Mouse (Mus musculus) lung, postnatal 25 days (tissue): ENCODE data around the gene Fmo3.
A peak's percentile ranks its signal among the peaks of the same experiment; 100 is the strongest.

Experiments used
- DNase-seq: peaks from one replicate; pipeline ENCODE4 v3.0.0; 2022; ENCODE audit warnings: low spot score

Fmo3 gene

DNA sequence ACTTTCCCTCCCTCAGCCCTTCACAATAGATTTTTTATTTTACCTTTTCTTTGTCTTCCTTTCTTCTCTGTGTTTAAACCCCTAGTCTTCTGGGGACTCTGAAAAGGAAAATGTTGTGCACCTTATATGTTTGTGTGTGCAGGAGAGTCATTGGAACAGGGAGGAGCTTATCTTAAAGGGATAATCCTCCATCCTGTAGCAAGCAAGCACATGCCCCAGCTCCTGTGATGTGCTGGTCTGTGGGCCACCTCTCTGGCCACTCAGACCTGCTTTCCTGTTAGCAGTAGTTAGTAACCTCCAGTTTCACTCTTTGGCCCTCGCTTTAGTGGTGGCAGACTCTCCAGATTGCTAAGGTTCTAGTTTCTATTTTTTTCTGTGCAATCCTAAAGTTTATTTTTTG lies at the start of gene Fmo3:
Gene Fmo3 (minus strand): TSS at position 101 of the 400 bp plus-strand sequence.
- DNase-seq: no peak

- no peak for DNase-seq
These were observed 38.7 kb upstream of the Fmo3 start for GRCm38 (mm10) chr1:163023075-163023474.

GRCm38 (mm10) chr1:163009220-163009619 lies 24.9 kb upstream of the Fmo3 start:
- DNase-seq: peak; percentile 46

GRCm38 (mm10) chr1:163003496-163003895 lies 19.2 kb upstream of the Fmo3 start:
- no peak for DNase-seq

DNA sequence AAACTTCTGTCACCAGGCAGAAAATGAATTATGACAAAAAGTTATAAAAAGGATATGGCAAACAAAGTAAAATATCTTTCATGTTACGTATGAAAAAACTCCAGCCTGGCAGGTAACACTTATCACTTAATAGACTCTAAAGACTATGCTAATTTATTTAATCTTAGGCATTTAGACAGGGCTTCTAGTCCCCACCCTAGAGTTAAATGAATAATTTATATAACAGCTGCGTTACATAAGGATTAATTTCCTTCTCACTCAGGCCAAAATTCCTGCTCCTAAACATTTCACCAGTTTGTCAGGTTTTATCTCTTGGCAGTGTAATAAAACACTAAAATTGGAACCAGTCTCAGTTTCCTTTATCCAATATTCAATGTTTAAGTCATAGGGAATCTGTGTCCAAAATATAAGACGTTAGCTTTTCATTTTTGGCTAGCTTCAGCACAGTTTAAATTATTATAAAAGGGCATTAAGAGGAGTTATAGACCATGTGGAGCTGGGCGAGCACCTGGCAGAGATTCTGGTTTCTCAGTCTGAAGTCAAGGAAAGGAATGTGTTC lies 17.0 kb upstream of the Fmo3 start:
- DNase-seq: no peak

DNA sequence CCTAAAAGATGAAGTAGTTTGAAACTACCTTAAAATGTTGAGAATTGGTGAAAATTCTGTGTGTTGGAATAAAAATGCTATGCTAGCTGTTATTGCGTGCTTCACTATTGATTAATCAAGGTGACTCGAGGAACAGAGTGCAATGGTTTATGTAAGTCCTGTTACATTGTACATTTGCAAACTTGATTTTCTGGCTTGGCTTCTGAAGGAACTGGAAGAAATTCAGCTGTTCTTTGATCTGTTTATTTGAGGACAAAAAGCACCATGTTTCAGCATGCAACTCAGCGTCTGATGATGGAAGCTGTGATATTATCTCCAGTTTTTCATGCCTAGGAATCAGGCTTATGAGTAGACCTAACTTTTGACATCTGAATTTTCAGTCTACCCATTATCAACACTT lies 3.2 kb upstream of the Fmo3 start:
- no peak for DNase-seq

DNA sequence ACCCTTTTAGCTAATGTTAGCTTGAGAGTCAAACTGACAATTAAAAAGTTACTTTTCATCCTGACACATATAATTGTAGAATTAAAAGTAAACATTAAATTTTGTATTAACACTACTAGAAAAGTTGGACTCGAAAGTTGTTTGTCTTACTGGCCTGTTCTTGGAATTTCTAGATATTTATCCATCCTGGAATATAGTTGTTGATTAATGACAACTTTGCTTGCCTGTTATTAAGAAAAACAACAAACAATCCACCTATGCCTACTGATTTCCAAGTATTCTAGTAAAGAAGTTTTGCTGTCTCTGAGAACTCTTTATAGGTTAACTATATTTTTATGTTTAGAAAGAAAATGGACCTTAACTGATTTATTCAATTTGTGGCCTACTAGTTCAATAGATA lies 2.4 kb upstream of the Fmo3 start:
- DNase-seq: no peak

GRCm38 (mm10) chr1:162986121-162986748 lies 1.9 kb upstream of the Fmo3 start:
- DNase-seq: peak; percentile 41

GRCm38 (mm10) chr1:162963556-162963955 lies 20.8 kb downstream of the Fmo3 start:
- DNase-seq: peak; percentile 21

DNA sequence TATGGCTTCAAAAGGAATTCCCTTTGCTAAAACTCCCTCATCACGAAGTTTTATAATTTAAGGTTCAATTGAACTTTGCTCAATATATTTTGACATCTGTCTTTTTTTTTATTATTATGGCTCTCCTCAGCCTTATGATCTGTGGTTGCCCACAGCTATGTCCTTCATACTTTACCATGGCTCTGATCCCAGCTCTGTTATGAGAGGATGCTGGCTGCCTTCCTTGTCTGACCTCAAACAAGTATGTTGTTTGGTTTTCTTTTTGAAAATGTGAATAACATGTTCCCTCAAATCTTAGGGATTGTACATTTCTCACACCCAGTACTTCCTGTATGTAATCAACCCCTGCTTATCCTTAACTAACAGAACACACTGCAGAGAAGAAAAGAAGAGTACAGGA lies 26.9 kb downstream of the Fmo3 start:
- DNase-seq: peak; percentile 36

GRCm38 (mm10) chr1:162953079-162953478 lies 31.2 kb downstream of the Fmo3 start:
- DNase-seq: peak; percentile 49

DNA sequence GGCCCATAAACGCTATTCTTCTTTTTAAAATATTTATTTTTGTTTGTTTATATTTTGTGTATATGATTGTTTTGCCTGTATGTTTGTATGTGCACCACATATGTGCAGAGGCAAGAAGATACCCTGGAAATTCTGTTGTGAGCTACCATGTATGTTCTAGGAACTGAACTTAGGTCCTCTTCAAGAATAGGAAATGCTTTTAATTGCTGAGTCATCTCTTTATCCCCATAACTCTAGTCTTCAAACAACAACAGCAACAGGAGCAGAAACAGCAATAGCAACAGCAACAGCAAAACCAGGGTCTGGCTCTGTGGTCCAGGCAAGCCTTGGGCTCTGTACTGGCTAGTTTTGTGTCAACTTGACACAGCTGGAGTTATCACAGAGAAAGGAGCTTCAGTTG lies 34.6 kb downstream of the Fmo3 start:
- no peak for DNase-seq

DNA sequence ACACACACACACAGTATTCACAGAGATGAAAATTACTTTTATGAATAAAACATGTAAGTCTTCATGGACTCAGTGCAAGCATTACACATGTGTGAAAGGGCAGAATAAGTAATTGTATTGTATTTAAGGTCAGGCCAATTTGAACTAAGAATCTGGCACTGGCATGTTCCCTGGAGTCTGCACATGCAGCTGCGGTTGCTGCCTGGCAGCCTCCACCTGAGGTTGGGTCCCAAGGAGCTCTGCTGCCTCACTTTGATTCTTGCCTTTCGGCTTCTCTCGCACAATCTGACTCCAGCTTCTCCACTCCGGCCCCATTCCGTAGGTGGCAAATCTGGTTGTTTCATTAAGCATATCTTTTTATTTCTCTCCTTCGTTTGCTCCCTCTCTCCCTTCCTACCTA lies 36.4 kb downstream of the Fmo3 start:
- DNase-seq: no peak

DNA sequence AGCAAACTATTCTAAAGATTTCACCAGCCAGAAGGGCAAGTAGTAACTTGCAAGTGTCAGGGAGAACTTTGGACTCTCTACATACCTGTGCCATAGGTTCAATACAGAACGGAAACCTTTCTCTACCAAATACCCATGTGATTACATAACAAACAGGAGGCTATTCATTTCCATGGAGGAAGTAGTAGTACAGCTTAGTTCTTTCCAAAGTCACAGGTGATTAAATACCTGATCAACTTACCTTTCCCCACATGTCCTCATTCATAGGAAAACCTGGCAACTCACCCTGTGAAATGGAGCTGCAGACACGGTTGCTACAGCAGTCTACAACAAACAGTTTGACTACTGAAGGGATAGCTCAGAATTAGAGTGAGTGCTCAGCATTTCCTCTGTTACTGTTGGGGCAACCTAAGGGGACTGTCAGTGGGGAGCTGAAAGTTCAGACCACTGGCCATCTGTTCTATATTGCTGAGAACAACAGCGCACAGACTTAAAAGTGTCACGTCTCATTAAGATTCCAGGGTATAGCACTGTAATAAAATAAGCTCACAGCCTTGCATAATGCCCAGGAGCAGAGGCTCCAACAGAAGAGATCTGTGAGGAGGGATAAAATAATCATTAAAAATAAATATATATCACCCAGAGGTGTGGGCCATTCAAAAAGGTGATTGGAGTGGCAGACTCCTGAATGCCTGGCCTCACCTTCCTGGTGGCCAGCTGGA lies 37.3 kb downstream of the Fmo3 start:
- DNase-seq: no peak

GRCm38 (mm10) chr1:162943700-162944099 lies 40.6 kb downstream of the Fmo3 start:
- peak; percentile 21 for DNase-seq

DNA sequence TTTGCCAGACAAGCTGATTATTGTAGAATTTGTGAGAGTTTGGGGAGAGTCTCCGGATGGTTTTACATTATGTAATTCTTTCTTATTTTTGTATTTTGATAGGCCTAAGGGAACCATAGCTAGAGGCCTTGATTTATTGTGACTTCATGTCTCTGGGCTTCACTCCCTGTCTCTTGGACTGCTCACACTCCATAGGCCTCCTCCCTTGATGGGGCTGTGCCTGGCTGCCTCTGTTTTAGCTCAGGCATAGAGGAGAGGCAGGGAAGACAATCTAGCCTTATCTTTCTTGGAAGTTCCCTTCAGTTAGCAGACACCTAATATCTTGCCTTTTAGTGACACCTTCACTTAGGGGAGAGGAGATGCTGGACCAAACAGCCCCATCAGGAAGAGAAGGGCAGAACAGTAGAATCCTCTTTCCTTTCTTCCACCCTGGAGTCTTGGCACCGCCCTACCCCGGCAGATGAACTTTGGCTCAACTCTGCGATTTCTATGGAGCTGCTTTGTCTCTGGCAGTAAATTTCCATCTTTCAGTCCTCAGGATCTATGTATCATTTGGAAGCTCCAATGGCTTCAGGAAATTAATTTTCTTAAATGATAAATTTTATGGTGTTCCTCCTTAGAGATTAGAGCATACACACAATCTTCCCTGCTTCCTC lies 45.5 kb downstream of the Fmo3 start:
- DNase-seq: peak; percentile 42

- DNase-seq: no peak
These were observed 46.2 kb downstream of the Fmo3 start for GRCm38 (mm10) chr1:162937970-162938695.

- no peak for DNase-seq
These were observed 46.9 kb downstream of the Fmo3 start, which contains the start of gene Fmo6 for GRCm38 (mm10) chr1:162937415-162937814. TSS of gene Fmo6 (minus strand) at chr1:162937515.

DNA sequence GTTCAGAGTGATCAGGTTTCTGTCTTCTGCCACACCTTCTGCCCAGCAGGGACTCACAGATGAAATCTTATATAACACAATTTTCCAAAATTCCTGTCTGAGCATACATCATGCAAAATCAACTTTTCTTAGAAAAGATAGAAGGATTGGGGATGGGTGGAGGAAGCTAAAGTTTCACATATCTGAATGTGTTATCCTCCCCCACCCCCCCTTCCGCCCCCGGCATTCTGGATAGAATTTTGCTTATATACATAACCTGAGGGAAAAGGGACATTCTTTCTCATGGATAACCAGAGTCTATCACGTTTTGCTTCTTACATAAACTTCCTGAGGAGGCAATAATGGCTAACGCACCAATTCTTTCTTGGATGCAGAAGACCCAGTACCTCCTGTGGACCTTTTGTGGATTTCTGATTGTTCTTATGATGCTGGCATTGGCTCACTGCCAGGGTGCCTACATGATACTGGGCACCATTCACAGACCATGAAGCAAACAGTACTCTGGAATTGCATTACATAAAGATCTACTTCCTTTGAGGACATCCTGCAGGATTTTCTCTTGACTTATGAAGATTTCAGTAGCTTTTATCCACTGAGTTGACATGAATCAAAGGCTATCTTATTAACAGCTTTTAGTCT lies 49.8 kb downstream of the Fmo3 start:
- no peak for DNase-seq

GRCm38 (mm10) chr1:162932386-162932785 lies 51.9 kb downstream of the Fmo3 start:
- DNase-seq: no peak

DNA sequence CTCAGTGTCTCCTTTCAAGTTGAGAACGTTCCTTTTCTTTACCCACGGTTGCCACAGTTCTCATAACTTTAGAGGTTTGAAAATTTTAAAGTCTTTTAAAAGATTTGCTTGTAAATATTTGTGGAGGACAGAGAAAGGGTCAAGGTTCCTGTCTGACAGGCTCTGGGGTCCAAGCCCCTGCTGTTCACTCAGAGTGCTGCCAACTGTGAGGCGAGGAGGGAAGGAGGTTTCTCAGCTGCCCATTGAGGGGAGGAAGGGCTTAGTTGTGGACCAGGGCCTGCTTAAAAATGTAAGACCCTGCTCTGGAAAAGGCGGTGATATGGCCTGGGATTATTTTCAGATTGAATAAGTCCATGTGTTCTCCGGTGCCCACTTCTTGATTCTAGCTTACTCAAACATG lies 52.4 kb downstream of the Fmo3 start:
- peak; percentile 44 for DNase-seq
